ENCODE assay signal across 8 mouse cellular contexts in genomic region chr2:19657158-19657874, GRCm38 (mm10). TPM values are rescaled to one million over a fixed set of nuclear protein-coding genes. Genes with fewer than 3 reads are reported as not detected.
A peak's percentile ranks its signal among the peaks of the same experiment; 100 is the strongest.
DNase-seq lines count a peak whose midpoint lies in the region; ATAC-seq and TF ChIP-seq lines count a peak whose summit lies in the region.

Gene Otud1 (plus strand): TSS chr2:19657752.

- no peaks in the 10 kb centered on the region for H3K9me3 ChIP-seq in hindbrain, embryonic 11.5 days (ENCODE audit: control insufficient read depth, low read length)
- no peaks in the 10 kb centered on the region for H3K9me3 ChIP-seq in lung, embryonic 16.5 days (ENCODE audit: control insufficient read depth, low read length)

- peak within 1 kb of the TSS; percentile 70 for H3K9ac ChIP-seq in hindbrain, embryonic 11.5 days (ENCODE audit: low read depth, low read length)
- peak within 1 kb of the TSS; percentile 91 for H3K9ac ChIP-seq in lung, embryonic 16.5 days (ENCODE audit: low read length)

- in situ Hi-C loops in Patski (cut with MboI; ENCODE audit: low pct_unique_long_range_greater_than_20kb): no loop called here

- H3K4me3 ChIP-seq in hindbrain, embryonic 11.5 days (ENCODE audit: low read depth, low read length): peak within 1 kb of the TSS; percentile 76
- H3K4me3 ChIP-seq in lung, embryonic 16.5 days (ENCODE audit: low read length): peak within 1 kb of the TSS; percentile 86
- peak within 1 kb of the TSS; percentile 72 for H3K4me3 ChIP-seq in thymus, adult 2 months (ENCODE audit: control insufficient read depth, insufficient read depth, low read length)

- TF ChIP-seq CTCF in Patski (IDR thresholded peaks at IDR 0.05): peak; percentile 69
- TF ChIP-seq CTCF in thymus, adult 2 months (IDR thresholded peaks at IDR 0.05; ENCODE audit: borderline replicate concordance, control insufficient read depth, extremely low read depth, insufficient read depth, low read length, poor library complexity): peak; percentile 73

- peak; percentile 96 for ATAC-seq in Patski
- ATAC-seq in hindbrain, embryonic 11.5 days (ENCODE audit: low FRiP score): peak; percentile 98
- peak; percentile 97 for ATAC-seq in lung, embryonic 16.5 days (ENCODE audit: low read depth)

- no peaks in the 10 kb centered on the region for H3K36me3 ChIP-seq in hindbrain, embryonic 11.5 days (ENCODE audit: control insufficient read depth, insufficient read depth, low read length)
- H3K36me3 ChIP-seq in lung, embryonic 16.5 days (ENCODE audit: control insufficient read depth, insufficient read depth, low read length): no peaks in the 10 kb centered on the region
- H3K36me3 ChIP-seq in thymus, adult 2 months (ENCODE audit: control insufficient read depth, insufficient read depth, low read length): no peaks in the 10 kb centered on the region

- H3K4me2 ChIP-seq in hindbrain, embryonic 11.5 days (replicated peaks; ENCODE audit: low read depth, low read length): peak within 1 kb of the TSS; percentile 85
- H3K4me2 ChIP-seq in lung, embryonic 16.5 days (ENCODE audit: low read depth, low read length): peak within 1 kb of the TSS; percentile 80

- H3K27me3 ChIP-seq in Patski: no peaks in the 10 kb centered on the region
- H3K27me3 ChIP-seq in hindbrain, embryonic 11.5 days (ENCODE audit: control insufficient read depth, insufficient read depth, low read length): peaks cover 16% of the 10 kb centered on the region; the same call in 1 of the 2 replicates
- H3K27me3 ChIP-seq in lung, embryonic 16.5 days (ENCODE audit: control insufficient read depth, insufficient read depth, low read depth, low read length): no peaks in the 10 kb centered on the region
- no peaks in the 10 kb centered on the region for H3K27me3 ChIP-seq in thymus, adult 2 months (ENCODE audit: control insufficient read depth, insufficient read depth, low read length)

- H3K4me1 ChIP-seq in hindbrain, embryonic 11.5 days (replicated peaks; ENCODE audit: control insufficient read depth, insufficient read depth, low read length): no peaks in the 10 kb centered on the region
- H3K4me1 ChIP-seq in lung, embryonic 16.5 days (replicated peaks; ENCODE audit: control insufficient read depth, insufficient read depth, low read length): peaks cover 23% of the 10 kb centered on the region
- H3K4me1 ChIP-seq in thymus, adult 2 months (replicated peaks; ENCODE audit: control insufficient read depth, insufficient read depth, low read length): peaks cover 10% of the 10 kb centered on the region

- POLR2A ChIA-PET in Patski (lab: Charles Lee): interaction anchor here (0.6 to 0.7 kb wide), 3 partner anchors 33 to 66 kb away, joined by 3 to 4 read pairs (median 3); no protein-coding TSS in a partner anchor

- DNase-seq in Patski (ENCODE audit: low read depth, low spot score): peak; percentile 64
- peak; percentile 97 to 98 for DNase-seq in cerebellum, postnatal 14 days
- DNase-seq in frontal cortex, postnatal 10 days (ENCODE audit: low spot score in 2 of 2): peak; percentile 91 to 94
- peak; percentile 98 for DNase-seq in hindbrain, embryonic 11.5 days (ENCODE audit: low spot score)
- peak; percentile 98 for DNase-seq in layer of hippocampus, adult 9-11 months
- peak; percentile 94 for DNase-seq in ovary, adult 18-20 months (ENCODE audit: low spot score)
- DNase-seq in thymus, adult 2 months: peak; percentile 97

- under 1% methylated on average over 41 of the region's 62 CpGs for WGBS in hindbrain, embryonic 11.5 days
- WGBS in lung, embryonic 16.5 days: under 1% methylated on average over 58 of the region's 62 CpGs
- under 1% methylated on average over 60 of the region's 62 CpGs for WGBS in thymus, adult 2 months

- peak; percentile 96 for TF ChIP-seq POLR2A in thymus, adult 2 months (IDR thresholded peaks at IDR 0.05; ENCODE audit: control insufficient read depth, extremely low read depth, insufficient read depth, low read length, poor library complexity)

- H3K27ac ChIP-seq in hindbrain, embryonic 11.5 days (ENCODE audit: low read depth, low read length): peak within 1 kb of the TSS; percentile 67
- H3K27ac ChIP-seq in lung, embryonic 16.5 days (ENCODE audit: low read length): peak within 1 kb of the TSS; percentile 97
- H3K27ac ChIP-seq in thymus, adult 2 months (ENCODE audit: control insufficient read depth, insufficient read depth, low read length): peak within 1 kb of the TSS; percentile 90

- CTCF ChIA-PET in Patski (lab: Charles Lee): interaction anchor here (0.8 to 1.0 kb wide), 3 partner anchors 31 to 137 kb away, joined by 3 read pairs; no protein-coding TSS in a partner anchor

RNA-seq across cellular contexts. Expression of gene Otud1, which starts in this region (rescaled TPM):
- polyA plus RNA-seq in Patski (2021): 12.7 TPM
- 1.3 and 1.4 TPM in 2 replicates for polyA plus RNA-seq in hindbrain, embryonic 11.5 days (2014; fragmentation: Nextera tagmentation; extraction: Ambion mirVana)
- 4.6 and 5.3 TPM in 2 replicates for polyA plus RNA-seq in lung, embryonic 16.5 days (2015; fragmentation: Nextera tagmentation; extraction: Ambion mirVana)
- polyA plus RNA-seq in thymus, adult 2 months (2012; rRNA removed): 16.1 and 33.1 TPM in 2 replicates

Comparison
In these comparisons a context has a peak if more than half of its experiments do, and no peak if none do; other contexts are left out.
1. Peak in every context shown above with its lines: DNase-seq, ATAC-seq, H3K4me3 ChIP-seq and H3K27ac ChIP-seq.